Mouse (Mus musculus) left cerebral cortex, postnatal 14 days (tissue): ENCODE data around the gene Prom1. TPM values are rescaled to one million over a fixed set of nuclear protein-coding genes. Genes with fewer than 3 reads are reported as not detected.
A peak's percentile ranks its signal among the peaks of the same experiment; 100 is the strongest.

ENCODE experiments used
- DNase-seq, 2 experiments: peaks; one replicate each; pipeline ENCODE4 v3.0.0; 2021 to 2022; ENCODE audit warnings: low spot score in 2 of 2, mixed read lengths in 1 of 2
- intact Hi-C: fragments of 180-260 bp; cut with DNase I; formaldehyde crosslinking; loops from one replicate; pipeline ENCODE4 v1.15.1; 2025
- total RNA-seq, 2 experiments: library from RNA; stranded (reverse); gene quantifications; 2 replicates each; pipeline ENCODE4 v1.2.3; 2021

Prom1 gene
- total RNA-seq, 2 experiments from 2014 or later = 14.9 to 15.1 TPM

DNA sequence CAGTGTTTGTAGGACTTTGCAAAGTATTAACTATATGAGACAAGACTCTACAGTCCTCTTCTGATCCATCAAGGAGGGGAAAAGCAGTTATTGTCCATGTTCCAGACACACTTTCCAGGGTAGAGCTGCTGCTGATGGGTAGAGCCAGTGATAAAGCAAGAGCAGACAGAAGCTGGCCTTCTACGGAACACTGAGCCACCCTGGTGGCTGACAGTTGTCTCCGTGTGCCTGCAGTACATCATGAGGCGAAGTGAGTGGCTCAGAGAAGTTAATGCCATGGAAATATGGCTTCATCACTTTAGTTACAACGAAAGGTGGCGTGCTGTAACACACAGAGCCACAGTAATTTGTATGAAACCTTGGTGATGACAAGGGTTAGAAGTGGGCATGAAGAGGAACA, 112.8 kb downstream of the Prom1 start:
- intact Hi-C loops = loop anchor here (5.0 kb wide), 1 partner anchor 62 kb away; no protein-coding TSS in a partner anchor
- no peak for DNase-seq

DNA sequence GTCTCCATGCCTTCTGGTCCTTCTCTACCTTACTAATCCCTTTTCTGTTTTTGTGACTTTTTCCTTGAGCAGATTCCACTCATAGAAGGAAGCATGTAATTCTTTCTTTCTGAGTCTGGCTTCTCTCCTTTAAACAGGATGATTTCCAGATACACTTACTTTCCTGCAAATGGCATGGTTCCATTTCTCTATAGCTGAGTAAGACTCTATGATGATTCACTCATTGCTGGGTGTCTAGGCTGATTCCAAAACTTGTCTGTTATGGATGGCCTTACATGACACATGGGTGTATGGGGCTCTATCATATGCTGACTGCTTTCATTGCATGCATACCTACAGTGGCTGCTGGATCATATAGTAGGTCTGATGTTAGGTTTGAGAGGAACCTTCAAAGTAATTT, 115.6 kb downstream of the Prom1 start:
- peak in 1 of 2 experiments; percentile 48 for DNase-seq
- intact Hi-C loops = loop anchor here (5.0 kb wide), 1 partner anchor 59 kb away; no protein-coding TSS in a partner anchor

DNA sequence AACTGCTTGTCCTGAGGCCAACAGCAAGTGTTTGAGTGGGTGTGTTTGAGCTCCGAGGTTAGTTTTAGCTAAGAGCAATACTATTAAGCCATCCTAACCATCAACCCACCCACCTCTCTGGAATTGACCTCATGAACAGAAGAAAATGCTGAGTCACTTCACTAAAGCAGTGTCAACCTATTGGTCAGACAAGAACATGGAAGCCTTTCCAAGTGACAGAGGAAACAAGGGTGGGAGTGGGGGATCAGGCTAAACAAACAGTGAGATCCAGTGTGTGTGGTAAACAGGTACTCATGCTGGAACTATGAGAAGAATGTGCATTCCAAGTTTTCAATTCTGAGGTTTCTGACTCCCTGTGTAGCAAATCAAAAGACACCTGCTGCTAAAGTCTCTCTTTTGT, 118.9 kb downstream of the Prom1 start:
- peak in 1 of 2 experiments; percentile 9 for DNase-seq
- intact Hi-C loops = no loop called here

DNA sequence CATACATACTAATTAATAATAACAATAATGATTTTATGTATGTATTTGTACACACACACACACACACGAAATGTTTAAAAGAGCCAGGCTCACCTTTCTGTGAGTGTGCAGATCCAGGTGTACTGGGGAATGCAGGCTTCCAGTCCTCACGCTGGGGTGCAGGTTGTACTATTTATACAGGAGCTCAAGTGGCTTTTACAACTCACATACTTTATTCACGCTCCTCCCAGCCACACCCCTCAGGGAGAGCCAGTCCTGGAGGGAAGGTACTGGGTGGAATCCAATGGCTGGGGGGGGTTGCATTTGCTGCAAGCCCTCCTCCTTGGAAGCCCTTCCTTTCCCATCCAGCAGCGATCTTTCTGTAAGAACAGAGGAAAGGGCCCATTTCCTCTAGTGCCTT, 120.2 kb downstream of the Prom1 start, which contains the start of gene Fgfbp1:
TSS of gene Fgfbp1 (minus strand) at position 160 of the 400 bp plus-strand sequence.
- intact Hi-C loops = no loop called here

DNA sequence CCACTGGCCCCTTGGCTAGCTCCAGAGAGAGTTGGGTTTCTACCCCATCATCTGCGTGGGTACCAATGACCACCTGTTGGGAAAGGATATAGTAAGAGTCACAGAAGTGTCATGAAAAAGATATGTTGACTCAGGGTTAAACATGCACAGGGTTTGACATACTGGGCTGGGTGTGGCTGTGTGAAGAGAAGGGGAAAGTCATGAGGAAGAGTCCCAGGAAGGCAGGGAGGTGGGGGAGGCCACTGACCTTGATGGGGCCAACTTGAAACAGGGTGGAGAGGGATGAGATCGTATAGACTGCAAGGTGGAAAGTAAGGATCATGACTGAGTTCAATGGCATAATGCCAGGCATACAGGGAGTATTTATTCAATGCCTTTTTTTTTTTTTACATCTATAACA, 121.4 kb downstream of the Prom1 start:
- intact Hi-C loops = no loop called here
- DNase-seq = no peak

More for the DNA sequence above, 120.2 kb downstream of the Prom1 start, which contains the start of gene Fgfbp1:
- DNase-seq = no peak

DNA sequence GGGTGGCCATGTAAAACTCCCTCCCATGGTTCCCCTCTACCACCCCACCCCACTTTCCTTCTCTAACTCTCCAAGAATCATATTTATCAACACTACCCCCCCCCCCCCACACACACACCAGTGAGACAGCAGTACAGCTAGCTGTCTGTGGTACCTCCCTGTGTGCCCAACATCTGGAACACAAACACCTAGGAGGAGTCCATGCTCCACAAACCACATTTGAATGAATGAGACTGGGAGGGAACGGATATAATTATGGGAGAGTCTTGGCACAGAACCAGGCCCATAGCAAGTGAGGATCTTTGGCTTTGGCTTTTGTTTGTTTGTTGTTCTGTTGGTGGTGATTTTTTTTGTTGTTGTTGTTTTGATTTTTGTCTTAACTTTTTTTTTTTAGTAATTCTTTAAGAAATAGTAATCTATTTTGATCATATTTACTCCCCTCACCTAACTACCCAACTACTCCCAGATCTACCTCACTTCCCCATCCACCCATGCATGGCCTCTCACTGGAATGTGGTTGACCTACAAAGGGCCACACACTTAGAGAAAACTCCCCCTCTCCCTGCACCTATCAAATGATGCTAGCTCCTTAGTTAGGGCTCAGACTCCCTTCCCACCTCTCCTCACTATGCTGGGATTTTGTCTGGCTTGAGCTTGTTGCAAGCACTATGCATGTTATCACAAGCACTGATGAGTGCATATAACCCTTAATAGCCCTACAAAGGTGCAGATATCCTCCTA, 124.8 kb downstream of the Prom1 start:
- intact Hi-C loops = no loop called here

DNA sequence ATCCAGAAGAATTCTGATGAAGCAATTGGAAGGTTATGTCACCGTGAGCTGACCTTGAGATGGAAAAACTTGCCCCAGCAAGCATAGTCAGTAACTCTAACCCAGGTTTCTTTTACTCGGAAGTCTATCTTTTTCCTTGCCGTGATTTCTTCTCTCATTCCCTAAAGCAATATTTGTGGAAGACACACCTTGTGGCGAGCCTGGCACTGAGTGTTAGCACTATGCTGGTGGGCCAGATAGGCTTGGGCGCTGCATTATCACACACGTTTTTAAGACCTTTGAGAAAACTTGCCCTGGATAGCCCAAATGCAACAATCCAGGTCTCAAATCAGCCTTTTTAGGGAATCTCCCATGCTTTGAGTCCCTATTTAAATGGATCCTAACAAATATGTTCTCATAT, 127.7 kb downstream of the Prom1 start:
- intact Hi-C loops = no loop called here
- no peak for DNase-seq

More for the DNA sequence above, 124.8 kb downstream of the Prom1 start:
- no peak for DNase-seq

DNA sequence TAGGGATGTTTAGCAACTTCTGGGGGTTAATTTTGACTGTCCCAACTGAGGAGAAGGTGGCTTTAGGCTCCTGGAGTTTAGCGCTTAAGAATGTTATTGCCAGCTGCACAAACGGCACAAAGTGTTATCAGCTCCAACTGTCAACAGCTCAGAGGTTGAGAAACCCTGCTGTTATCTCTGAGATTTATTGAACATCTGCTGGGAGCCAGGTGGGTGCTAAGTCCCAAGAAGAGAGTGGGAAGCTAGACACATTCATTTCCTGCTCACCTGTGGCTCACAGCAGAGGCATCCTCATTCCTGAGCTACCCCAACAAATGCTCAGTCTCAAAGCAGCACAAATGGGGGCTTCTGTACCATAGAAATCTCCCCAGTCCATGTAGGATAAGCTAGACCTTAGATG, 130.7 kb downstream of the Prom1 start:
- intact Hi-C loops = no loop called here
- DNase-seq = no peak

DNA sequence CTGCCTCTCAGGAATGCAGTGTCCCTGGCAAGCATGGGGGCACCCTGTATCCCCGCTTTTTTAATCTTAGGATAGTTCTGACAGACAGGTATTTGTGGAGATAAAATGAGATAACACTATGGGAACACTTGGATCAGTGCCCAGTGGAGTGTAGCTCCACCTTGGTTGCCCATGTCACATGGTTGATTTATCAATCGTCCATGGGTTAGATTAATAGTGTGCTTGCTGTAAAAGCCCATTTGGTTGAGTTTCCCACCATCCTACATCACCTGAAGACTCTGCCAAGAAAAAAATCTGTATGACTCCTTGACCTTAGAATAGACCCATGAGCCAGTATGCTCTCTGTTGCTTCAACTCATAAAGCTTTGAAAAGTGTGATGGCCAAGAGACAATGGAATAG, 131.3 kb downstream of the Prom1 start:
- DNase-seq = no peak
- intact Hi-C loops = no loop called here

DNA sequence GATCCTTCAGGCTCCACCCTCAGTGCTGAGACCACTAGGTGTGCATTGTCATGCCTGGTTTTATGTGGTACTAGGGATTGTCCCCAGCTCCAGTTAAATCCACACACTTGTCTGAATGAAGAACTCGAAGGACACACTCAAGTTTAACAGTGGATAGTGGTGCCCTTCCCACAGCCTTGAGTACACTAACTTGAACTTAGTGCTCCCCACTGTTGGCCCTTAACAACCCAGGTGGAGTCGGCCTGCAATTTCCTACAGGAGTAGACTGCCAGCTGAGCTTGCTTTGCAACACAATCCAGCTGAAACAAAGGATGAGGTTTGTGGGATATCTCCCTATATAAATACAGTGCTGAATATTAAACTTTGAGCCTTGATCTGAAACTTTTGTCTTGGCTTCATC, 133.2 kb downstream of the Prom1 start:
- no peak for DNase-seq
- intact Hi-C loops = no loop called here

DNA sequence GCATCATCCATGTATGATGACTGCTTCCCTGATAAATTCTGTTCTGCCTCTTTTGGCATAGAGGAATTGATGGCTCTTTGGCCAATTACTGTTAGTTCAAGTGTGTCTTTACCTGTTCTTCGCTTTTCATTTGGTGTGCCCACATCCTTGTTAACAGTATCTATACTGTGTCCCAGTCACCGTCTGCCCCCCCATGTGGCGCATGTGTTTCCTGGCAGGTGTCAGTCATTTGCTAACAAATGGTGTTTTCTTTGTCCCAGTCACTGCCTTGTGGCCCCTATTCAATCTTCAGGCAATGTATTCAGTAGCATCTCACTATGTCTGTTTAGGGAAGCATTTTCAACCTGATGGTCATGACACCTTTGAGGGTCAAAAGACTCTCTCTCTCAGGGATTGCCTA, 140.8 kb downstream of the Prom1 start:
- intact Hi-C loops = no loop called here
- no peak for DNase-seq

DNA sequence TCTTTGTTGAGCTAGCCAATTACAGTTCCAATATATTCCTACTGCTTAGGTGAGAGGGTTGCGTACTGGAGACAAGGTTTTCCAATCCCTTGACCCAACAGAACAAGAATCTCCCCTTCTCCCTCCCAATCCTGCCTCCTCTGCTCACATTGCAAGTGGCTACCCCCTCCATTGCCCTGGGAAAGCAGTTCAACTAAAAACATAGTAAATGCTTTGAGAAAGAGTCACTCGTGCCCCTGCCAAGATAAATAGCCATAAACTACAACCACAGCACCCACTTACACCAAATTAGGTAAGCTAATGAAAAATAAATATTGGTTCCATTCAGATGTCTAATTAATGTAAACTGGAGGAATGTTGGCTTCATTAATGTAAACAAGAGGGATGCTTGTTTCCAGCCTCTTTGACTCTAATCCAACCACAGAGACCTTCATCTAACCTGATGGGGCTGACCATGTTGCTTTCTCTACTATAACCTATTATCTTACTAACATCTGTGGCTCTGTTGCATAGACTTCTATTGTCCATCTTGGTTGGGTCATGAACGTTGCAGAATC, 141.9 kb downstream of the Prom1 start:
- no peak for DNase-seq
- intact Hi-C loops = no loop called here

DNA sequence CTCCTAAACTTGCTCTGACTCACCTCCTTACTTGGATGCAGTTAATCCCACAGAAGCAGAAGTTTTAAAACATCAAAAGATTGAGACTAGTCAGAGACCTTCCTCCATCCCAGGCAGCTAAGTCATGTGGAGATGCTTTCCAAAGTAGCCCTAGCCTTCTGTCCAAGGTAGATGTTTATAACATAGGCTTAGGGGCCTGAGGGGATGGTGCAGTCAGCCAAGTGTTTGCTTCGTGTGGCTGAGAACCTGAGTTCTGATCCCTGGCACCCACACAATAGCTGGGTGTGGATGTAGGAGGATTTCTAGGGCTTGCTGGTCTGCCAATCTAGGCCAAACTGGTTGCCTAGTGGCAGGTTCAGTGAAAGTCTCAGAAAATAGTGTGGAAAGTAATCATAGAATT, 148.6 kb downstream of the Prom1 start:
- intact Hi-C loops = no loop called here
- DNase-seq = no peak

DNA sequence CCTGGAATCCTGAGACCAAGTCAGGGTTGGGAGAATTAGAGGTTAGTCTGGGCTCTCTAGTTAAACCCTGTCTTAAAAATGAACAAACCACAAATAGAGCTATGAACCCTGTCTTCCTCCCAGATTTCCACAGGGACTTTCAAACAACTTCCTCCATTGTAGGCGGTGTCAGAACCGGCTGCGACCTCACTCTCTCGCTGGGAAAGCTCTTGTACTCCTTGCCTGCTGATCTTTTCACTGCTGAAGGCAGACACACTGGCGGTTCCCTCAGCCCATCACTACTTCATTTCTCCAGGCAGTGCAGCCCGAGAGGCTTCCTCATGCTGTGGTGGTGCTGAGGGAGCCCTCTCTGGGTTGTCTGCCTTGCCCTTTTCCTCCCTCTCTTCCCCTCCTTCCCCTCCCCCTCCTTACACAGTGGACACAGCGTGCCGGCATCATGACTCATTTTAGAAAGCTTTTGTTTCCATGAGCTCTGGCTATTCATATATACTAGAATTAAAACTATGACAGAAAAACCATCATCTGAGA, 153.0 kb downstream of the Prom1 start:
- intact Hi-C loops = no loop called here
- DNase-seq = no peak

DNA sequence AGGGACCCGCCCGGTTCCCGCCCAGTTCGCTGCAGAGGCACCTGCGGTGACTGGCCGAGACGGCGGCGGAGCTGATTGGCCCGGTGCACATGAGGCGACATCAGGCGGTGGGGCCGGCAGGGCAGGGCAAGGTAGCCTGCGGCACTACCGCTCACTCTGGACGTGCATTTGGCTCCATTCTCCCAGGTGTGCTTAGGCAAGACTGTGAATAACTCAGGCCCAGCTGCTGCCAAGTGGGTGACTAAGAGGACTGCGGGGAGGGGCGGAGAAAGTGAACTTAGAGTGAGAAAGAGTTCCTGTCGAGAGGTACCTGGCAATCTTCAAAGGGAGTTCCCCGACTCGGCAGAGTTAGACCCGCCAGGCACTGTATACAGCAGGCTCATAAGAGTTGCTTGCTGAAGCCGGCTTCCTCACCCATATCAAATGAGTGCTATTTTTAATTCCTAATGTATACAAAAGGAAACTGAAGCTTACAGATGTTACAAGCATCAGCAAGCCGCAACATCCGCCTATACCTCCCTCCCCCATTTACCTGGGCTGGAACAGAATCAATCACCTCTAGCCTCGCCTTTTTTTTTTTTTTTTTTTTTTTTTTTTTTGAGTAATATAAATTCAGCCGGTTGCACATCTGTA, 153.6 kb downstream of the Prom1 start:
- peak; percentile 8 to 13 for DNase-seq
- intact Hi-C loops = no loop called here

DNA sequence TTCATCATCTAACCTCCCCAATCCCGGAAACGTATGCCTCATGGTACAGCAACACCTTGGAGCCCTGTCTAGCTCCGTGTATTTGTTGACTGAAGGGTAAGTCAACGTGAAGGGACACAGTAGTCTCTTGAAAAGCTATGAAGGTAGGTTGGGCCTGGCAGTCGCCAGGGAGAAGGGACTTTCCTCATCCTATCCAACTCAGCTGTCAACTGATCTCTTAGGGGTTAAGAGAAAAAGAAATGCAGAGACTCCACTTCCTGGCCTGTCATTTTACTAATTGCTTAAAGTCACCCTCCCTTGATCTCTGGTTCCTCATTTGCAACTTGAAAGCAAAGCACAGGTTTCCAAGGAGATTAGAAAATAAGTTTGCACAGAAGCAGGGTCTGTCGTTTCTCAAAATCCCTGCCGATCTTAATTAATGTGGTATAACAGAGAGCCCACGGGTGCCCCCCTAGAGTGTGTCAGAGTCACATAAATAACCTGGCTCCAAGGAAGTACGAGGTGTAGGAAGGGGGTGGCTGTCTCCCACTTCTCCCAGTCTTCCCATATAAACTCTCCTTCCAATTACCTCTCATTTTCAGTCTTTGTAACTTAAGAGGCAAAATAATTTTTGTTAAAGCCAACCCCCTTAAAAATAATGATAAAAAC, 154.4 kb downstream of the Prom1 start:
- DNase-seq = no peak
- intact Hi-C loops = no loop called here
